Mouse (Mus musculus): ENCODE data around the gene Snrnp200. TPM values are rescaled to one million over a fixed set of nuclear protein-coding genes. Genes with fewer than 3 reads are reported as not detected.

Snrnp200 gene
- polyA plus RNA-seq, 1 experiment from 2014 or later, result 49.5 TPM

DNA sequence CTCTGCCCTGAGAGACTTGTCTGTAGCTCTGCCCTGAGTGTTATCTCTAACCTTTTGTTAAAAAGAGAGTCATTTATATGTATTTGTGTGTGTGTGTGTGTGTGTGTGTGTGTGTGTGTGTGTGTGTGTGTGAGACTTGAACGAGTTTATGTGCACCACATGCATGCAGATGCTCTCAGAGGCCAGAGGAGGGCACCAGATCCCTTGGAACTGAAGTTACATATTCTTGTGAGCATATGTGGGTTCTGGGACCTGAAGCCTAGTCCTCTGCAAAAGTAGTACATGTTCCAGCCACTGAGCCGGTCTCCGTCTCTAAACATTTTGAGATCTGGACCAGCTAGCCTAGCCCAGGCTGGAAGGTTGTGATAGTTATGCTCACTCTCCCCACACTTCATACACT, 17.1 kb downstream of the Snrnp200 start:
- Histone ChIP-seq H3K4me3 (no peak overlapping the region), H3K27ac (ENCODE audit: poor library complexity, severe bottlenecking) (no peak overlapping the region), H3K36me3 (peaks cover 93% of the 10 kb centered on the region), H3K27me3 (replicated peaks) (no peaks in the 10 kb centered on the region), H3K9me3 (replicated peaks) (0 out of 2 replicates have a peak, but pooled peaks cover 6% of the 10 kb centered on the region), H3K9ac (no peak overlapping the region), H3K4me2 (no peak overlapping the region), H3K4me1 (replicated peaks) (no peaks in the 10 kb centered on the region)
- WGBS, result 97% methylated on average over 3 of the region's 3 CpGs
- no peak for ATAC-seq (ENCODE audit: insufficient number of reproducible peaks, low FRiP score)

DNA sequence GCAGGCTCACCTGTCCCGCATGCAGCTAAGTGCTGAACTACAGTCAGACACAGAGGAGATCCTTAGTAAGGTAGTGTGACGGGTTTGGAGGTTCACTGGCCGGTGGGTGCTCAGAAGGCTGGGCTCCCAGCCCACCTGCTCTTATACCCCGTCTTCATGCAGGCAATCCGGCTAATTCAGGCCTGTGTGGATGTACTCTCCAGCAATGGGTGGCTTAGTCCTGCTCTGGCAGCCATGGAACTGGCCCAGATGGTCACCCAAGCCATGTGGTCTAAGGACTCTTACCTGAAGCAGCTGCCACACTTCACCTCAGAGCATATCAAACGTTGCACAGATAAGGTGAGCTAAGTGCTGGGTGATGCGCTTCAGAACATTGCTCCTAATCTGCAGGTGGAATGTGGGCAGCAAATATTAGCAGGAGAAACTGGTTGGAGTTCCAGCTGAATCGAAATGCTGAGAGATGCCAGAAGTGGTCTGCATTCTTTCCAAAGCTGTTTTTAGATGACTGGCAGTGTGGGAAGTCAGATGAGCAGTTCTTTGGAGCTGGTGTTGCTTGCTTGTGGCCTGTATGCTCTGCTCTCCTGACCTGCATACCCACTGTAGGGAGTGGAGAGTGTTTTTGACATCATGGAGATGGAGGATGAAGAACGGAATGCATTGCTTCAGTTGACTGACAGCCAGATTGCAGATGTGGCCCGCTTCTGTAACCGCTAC, 29.9 kb downstream of the Snrnp200 start:
- no peaks in the 10 kb centered on the region for H3K9me3 ChIP-seq (replicated peaks)
- no peak overlapping the region for H3K4me3 ChIP-seq
- peaks cover 88% of the 10 kb centered on the region for H3K36me3 ChIP-seq
- no peak overlapping the region for H3K9ac ChIP-seq
- 75% methylated on average over 11 of the region's 11 CpGs for WGBS
- ATAC-seq (ENCODE audit: insufficient number of reproducible peaks, low FRiP score), result no peak; the same call in 1 of the 2 replicates
- no peaks in the 10 kb centered on the region for H3K27me3 ChIP-seq (replicated peaks)
- peaks cover 4% of the 10 kb centered on the region; the same call in 1 of the 2 replicates for H3K4me1 ChIP-seq (replicated peaks)
- 0 out of 2 replicates have a peak overlapping the region, but pooled peaks have one; percentile 37 for H3K27ac ChIP-seq (ENCODE audit: poor library complexity, severe bottlenecking)
- H3K4me2 ChIP-seq, result no peak overlapping the region

DNA sequence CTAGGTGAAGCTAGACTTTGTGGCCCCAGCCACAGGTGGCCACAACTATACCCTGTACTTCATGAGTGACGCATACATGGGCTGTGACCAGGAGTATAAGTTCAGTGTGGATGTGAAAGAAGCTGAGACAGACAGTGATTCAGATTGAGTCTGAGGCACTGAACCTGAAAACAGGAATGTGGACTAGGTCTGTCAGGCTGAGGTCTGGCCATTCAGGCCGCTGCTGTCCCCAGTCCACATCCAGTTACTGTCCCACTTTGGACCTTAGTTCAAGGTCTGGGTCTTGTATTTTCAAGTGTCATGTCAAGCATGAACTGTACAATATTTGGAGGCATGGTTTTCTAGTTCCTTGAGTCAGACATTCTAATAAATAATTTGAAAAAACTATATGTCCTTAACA, 31.9 kb downstream of the Snrnp200 start:
- Histone ChIP-seq H3K27me3 (replicated peaks) (no peaks in the 10 kb centered on the region), H3K4me3 (no peak overlapping the region), H3K9ac (no peak overlapping the region), H3K4me2 (no peak overlapping the region), H3K9me3 (replicated peaks) (no peaks in the 10 kb centered on the region), H3K36me3 (peaks cover 86% of the 10 kb centered on the region), H3K27ac (ENCODE audit: poor library complexity, severe bottlenecking) (no peak overlapping the region), H3K4me1 (replicated peaks) (peaks cover 4% of the 10 kb centered on the region; the same call in 1 of the 2 replicates)
- WGBS, result 93% methylated on average over 2 of the region's 2 CpGs
- no peak for ATAC-seq (ENCODE audit: insufficient number of reproducible peaks, low FRiP score)

DNA sequence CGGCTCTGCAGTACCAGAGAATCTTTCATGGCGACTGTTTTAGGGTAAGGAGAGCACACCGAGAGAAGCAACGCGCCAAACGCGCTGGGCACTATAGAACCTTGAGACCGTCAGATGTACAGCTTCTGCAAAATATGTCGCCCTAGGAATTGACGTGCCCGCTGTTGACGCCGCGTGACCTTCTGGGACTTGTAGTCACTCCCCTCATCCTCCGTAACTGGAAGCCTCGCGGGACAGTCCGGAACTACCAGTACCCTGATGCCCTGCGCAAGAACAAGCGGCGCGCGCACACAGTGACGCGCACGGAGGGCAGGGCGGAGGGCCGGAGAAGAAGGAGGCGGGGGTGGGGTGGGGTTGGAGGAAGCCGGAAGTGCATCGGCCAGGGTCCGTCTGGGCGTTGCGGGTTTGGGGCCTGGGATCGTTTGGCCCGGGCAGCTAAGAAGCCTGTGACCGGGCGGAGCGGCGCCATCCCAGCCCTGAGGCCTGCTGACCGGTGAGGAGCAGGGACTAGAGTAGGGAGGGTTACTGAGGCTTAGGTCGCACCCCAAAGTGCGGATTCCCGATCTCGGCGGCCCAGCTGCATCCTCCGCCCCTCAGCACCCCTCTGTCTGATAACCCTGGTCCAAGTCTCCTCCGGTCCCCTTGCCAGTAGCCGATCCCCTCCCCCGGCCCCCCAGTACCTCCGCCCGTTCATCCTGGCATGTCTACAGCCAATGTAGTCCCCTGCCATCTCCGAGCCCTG, 39.6 kb downstream of the Snrnp200 start, which contains the start of the genes Ciao1 and Tmem127:
TSS of gene Ciao1 (minus strand) at position 225 of the 742 bp plus-strand sequence.
TSS of gene Tmem127 (plus strand) at position 317 of the 742 bp plus-strand sequence.
- peak within 1 kb of the TSS; percentile 99 for H3K4me2 ChIP-seq
- ATAC-seq (ENCODE audit: insufficient number of reproducible peaks, low FRiP score), result peak; percentile 98
- H3K9me3 ChIP-seq (replicated peaks), result no peaks in the 10 kb centered on the region
- H3K9ac ChIP-seq, result peak within 1 kb of the TSS; percentile 91
- under 1% methylated on average over 52 of the region's 53 CpGs for WGBS
- H3K4me1 ChIP-seq (replicated peaks), result peaks cover 46% of the 10 kb centered on the region
- peak within 1 kb of the TSS; percentile 75 for H3K4me3 ChIP-seq
- peaks cover 38% of the 10 kb centered on the region for H3K36me3 ChIP-seq
- H3K27me3 ChIP-seq (replicated peaks), result no peaks in the 10 kb centered on the region
- peak within 1 kb of the TSS; percentile 69 for H3K27ac ChIP-seq (ENCODE audit: poor library complexity, severe bottlenecking)

DNA sequence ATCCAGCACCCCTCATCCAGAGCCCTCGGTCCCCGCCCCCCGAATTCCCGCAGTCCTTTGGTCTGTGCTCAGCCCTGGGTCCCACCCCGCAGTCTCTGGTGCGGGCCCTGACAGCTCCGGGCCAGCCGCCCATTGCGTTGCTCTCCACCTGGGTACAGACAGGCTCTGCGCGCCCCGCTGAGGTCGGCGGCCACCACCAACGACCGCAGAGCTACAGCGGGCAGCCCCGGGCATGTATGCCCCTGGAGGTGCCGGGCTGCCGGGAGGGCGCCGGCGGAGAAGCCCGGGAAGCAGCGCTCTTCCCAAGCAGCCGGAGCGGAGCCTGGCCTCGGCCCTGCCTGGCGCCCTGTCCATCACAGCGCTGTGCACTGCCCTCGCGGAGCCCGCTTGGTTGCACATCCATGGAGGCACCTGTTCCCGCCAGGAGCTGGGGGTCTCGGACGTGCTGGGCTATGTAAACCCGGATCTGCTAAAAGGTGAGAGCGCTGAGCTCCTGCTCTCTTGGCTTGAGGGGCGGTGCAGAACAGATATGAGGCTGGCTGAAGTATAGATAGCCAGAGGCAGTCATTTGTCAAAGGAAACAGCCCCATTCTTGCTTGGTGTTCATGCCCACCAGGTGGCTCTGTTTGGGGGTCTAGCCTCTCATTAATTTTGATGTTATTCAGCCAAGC, 40.3 kb downstream of the Snrnp200 start:
- Histone ChIP-seq H3K27ac (ENCODE audit: poor library complexity, severe bottlenecking) (peak overlapping the region; percentile 69), H3K4me1 (replicated peaks) (peaks cover 47% of the 10 kb centered on the region), H3K36me3 (peaks cover 33% of the 10 kb centered on the region), H3K9me3 (replicated peaks) (no peaks in the 10 kb centered on the region), H3K9ac (peak overlapping the region; percentile 91), H3K27me3 (replicated peaks) (no peaks in the 10 kb centered on the region), H3K4me2 (peak overlapping the region; percentile 99), H3K4me3 (peak overlapping the region; percentile 75)
- peak; percentile 58 for ATAC-seq (ENCODE audit: insufficient number of reproducible peaks, low FRiP score)
- WGBS, result 1% methylated on average over 39 of the region's 39 CpGs

DNA sequence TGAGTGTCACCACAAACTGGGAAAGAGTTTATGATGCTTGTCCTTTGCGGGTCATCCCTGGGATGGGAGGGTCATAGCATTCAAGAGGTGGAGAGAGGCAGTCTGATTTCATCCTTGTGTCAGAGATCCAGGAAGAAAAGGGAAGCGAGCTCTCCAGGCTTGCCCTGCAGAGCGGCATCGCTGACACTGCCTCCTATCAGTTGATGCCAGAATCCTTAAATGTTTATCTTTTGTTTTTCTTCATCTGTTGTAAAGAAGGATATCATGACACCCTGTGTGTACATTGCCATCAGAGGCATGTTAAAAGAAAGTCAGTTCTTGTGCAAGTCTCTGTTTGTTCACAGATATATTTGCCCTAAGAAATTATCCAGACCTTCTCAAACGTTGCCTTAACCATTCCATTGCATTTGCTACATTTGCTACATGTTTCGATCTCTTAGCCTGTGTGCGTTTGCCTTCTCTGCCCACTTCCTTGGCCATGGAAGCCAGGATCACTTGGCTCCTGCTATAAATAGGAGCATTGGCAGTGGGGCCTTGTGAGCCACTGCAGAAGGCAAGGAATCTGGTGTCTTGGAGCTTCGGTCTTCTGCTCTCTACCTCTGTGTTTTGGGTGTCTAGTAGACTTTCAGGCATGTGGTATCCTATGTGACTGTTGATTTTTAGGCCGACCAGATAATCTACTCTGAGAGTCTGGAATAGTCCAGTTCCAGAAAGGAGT, 42.3 kb downstream of the Snrnp200 start:
- no peaks in the 10 kb centered on the region for H3K27me3 ChIP-seq (replicated peaks)
- no peaks in the 10 kb centered on the region for H3K9me3 ChIP-seq (replicated peaks)
- H3K27ac ChIP-seq (ENCODE audit: poor library complexity, severe bottlenecking), result no peak overlapping the region
- H3K4me2 ChIP-seq, result no peak overlapping the region
- no peak overlapping the region for H3K4me3 ChIP-seq
- no peak overlapping the region for H3K9ac ChIP-seq
- WGBS, result 76% methylated on average over 9 of the region's 9 CpGs
- H3K36me3 ChIP-seq, result peaks cover 14% of the 10 kb centered on the region
- no peak for ATAC-seq (ENCODE audit: insufficient number of reproducible peaks, low FRiP score)
- H3K4me1 ChIP-seq (replicated peaks), result peaks cover 54% of the 10 kb centered on the region

DNA sequence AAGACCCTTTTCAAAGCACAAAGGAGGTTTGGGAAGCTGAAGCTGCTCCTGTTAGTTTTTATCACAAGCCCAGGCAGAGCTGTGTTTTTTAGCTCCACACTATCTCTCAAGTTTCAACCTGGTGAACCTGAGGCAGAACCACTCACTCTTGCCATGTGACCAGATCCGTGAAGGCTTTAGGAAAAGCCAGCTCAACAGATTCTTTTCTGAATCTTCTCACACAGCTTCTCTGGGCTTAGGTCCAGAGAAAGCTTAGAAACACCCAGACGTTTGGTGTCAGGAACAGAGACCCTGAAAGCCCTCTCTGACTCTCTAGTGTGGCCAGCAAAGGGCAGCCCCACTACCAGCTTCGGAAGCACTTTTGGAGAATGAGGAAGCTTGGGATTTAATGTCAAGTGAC, 43.3 kb downstream of the Snrnp200 start:
- Histone ChIP-seq H3K4me2 (no peak overlapping the region), H3K36me3 (peaks cover 11% of the 10 kb centered on the region), H3K27ac (ENCODE audit: poor library complexity, severe bottlenecking) (peak overlapping the region; percentile 62; the same call in 1 of the 2 replicates), H3K9me3 (replicated peaks) (no peaks in the 10 kb centered on the region), H3K9ac (no peak overlapping the region), H3K4me3 (no peak overlapping the region), H3K27me3 (replicated peaks) (no peaks in the 10 kb centered on the region), H3K4me1 (replicated peaks) (peaks cover 58% of the 10 kb centered on the region)
- 55% methylated on average over 3 of the region's 3 CpGs for WGBS
- no peak for ATAC-seq (ENCODE audit: insufficient number of reproducible peaks, low FRiP score)

DNA sequence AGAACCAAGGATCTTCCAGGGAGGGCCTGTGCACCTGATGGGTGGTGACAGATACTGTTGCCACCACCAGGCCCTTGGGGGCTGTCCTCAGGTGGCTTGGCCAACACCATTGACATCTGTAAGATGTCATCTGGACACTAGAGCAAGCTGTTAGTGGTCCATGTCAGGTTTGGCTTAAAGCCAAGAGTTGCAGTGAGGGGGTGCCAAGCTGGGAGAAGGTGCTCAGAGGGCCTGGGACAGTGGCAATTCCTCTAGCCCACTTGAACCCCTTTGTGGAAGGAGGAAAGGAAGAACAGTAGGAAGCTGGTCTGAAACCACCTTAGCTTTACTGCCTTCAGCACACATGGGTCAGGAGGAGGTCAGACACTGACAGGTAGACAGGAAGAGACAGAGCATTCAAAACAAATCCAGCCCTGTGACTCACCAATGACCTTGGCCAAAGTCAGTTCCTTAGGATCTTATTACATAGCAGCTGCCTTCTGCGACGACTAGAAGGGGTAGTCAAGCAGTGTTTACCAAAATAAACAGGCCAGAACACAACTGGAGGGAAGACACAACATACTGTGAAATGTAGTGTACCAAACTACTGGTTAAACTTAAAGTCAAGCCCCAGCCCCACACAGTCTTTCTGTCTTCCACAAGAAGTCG, 43.8 kb downstream of the Snrnp200 start:
- 49% methylated on average over 3 of the region's 3 CpGs for WGBS
- Histone ChIP-seq H3K4me3 (no peak overlapping the region), H3K27ac (ENCODE audit: poor library complexity, severe bottlenecking) (peak overlapping the region; percentile 62), H3K27me3 (replicated peaks) (no peaks in the 10 kb centered on the region), H3K9me3 (replicated peaks) (no peaks in the 10 kb centered on the region), H3K4me1 (replicated peaks) (peaks cover 53% of the 10 kb centered on the region), H3K36me3 (peaks cover 16% of the 10 kb centered on the region), H3K9ac (no peak overlapping the region), H3K4me2 (no peak overlapping the region)
- no peak for ATAC-seq (ENCODE audit: insufficient number of reproducible peaks, low FRiP score)

DNA sequence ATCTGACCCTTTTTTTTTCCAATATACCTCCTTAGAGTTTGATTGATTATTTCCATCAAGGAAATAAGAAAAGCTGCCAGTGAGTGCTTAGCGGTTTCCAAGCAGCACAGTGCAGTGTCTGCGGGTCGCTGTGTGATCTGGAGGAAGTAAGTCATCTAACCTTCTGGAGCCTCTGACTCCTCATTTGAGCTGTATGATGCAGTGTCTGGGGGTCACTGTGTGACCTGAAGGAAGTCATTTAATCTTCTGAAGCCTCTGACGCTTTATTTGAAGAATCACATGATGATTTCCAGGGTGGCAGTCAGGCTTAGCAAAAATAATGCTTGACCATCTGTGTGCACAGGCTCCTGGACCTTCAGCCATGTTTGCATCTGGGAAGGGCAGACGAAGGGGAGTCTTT, 44.6 kb downstream of the Snrnp200 start:
- Histone ChIP-seq H3K36me3 (peaks cover 24% of the 10 kb centered on the region), H3K9ac (no peak overlapping the region), H3K4me3 (no peak overlapping the region), H3K4me1 (replicated peaks) (peaks cover 52% of the 10 kb centered on the region), H3K9me3 (replicated peaks) (no peaks in the 10 kb centered on the region), H3K4me2 (no peak overlapping the region), H3K27ac (ENCODE audit: poor library complexity, severe bottlenecking) (peak overlapping the region; percentile 62; the same call in 1 of the 2 replicates), H3K27me3 (replicated peaks) (no peaks in the 10 kb centered on the region)
- ATAC-seq (ENCODE audit: insufficient number of reproducible peaks, low FRiP score), result no peak
- WGBS, result 80% methylated on average over 5 of the region's 5 CpGs

DNA sequence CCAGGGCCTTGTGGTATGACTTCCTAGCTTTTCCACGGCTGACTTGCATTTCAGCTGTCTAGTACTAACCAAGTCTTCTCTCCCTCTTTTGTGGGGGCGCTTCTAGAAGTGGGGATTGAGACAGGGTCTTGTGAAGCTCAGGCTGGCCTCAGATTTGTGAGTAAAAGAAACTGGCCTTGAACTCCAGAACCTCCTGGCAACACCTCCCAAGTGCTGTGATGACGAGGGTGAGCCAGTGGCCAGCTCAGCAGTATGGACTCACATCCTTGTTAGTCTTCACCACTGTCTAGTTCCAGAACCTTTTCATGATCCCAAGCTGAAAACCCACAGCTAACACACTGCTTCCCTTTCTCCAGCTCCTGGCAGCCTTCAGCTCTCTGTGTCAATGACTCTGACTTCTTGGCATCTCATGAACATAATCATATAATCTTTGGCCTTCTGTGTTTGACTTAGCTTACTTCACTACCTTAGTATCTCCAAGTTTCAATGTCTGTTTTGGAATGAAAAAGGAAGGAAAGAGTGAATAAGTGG, 46.5 kb downstream of the Snrnp200 start:
- Histone ChIP-seq H3K4me3 (no peak overlapping the region), H3K27me3 (replicated peaks) (no peaks in the 10 kb centered on the region), H3K9ac (peak overlapping the region; percentile 4; the same call in 1 of the 2 replicates), H3K27ac (ENCODE audit: poor library complexity, severe bottlenecking) (no peak overlapping the region), H3K9me3 (replicated peaks) (no peaks in the 10 kb centered on the region), H3K4me1 (replicated peaks) (peaks cover 40% of the 10 kb centered on the region), H3K4me2 (no peak overlapping the region), H3K36me3 (peaks cover 43% of the 10 kb centered on the region)
- no peak for ATAC-seq (ENCODE audit: insufficient number of reproducible peaks, low FRiP score)
- WGBS, result 73% methylated on average over 3 of the region's 3 CpGs
